Mouse (Mus musculus) layer of hippocampus, adult 18-20 months (tissue): ENCODE results near the gene Spata31d1a. TPM values are rescaled to one million over a fixed set of nuclear protein-coding genes. Genes with fewer than 3 reads are reported as not detected.

ENCODE experiments used
- DNase-seq, 2 experiments: peaks; one replicate each; pipeline ENCODE4 v3.0.0; 2022; ENCODE audit warnings: low spot score in 2 of 2
- total RNA-seq, 2 experiments: library from RNA; stranded (reverse); gene quantifications; 2 replicates each; pipeline ENCODE4 v1.2.3; 2021

The Spata31d1a gene
- total RNA-seq, 2 experiments from 2014 or later: 0.53 to 0.57 TPM

GRCm38 (mm10) chr13:59668501-59669093 is 41.5 kb downstream of the Spata31d1a start:
- no peak for DNase-seq

GRCm38 (mm10) chr13:59667763-59668162 is 42.4 kb downstream of the Spata31d1a start:
- peak in 1 of 2 experiments; percentile 59 for DNase-seq

- DNase-seq: no peak
These were observed 46.0 kb downstream of the Spata31d1a start for GRCm38 (mm10) chr13:59663939-59664712.

GRCm38 (mm10) chr13:59661966-59662365 is 48.2 kb downstream of the Spata31d1a start:
- no peak for DNase-seq

- no peak for DNase-seq
These were observed 48.7 kb downstream of the Spata31d1a start for GRCm38 (mm10) chr13:59661387-59661786.

GRCm38 (mm10) chr13:59660371-59660770 is 49.8 kb downstream of the Spata31d1a start:
- DNase-seq: no peak

- DNase-seq: no peak
These were observed 52.3 kb downstream of the Spata31d1a start for GRCm38 (mm10) chr13:59657781-59658180.

- no peak for DNase-seq
These were observed 53.1 kb downstream of the Spata31d1a start for GRCm38 (mm10) chr13:59656975-59657388.

- no peak for DNase-seq
These were observed 53.8 kb downstream of the Spata31d1a start for GRCm38 (mm10) chr13:59656316-59656832.

- no peak for DNase-seq
These were observed 54.3 kb downstream of the Spata31d1a start for GRCm38 (mm10) chr13:59655718-59656315.

- DNase-seq: no peak
These were observed 55.7 kb downstream of the Spata31d1a start for GRCm38 (mm10) chr13:59654465-59654864.

GRCm38 (mm10) chr13:59653136-59653535 is 57.0 kb downstream of the Spata31d1a start:
- no peak for DNase-seq

- DNase-seq: no peak
These were observed 57.5 kb downstream of the Spata31d1a start for GRCm38 (mm10) chr13:59652651-59653050.

Other genes starting within 250 kb of the Spata31d1a start
- 100 to 1,000 TPM; 353 to 356 TPM for gene Agtpbp1, start 125.1 kb downstream of the Spata31d1a start, total RNA-seq
- 10 to 100 TPM; 85.7 to 90.3 TPM for gene Naa35, start 125.1 kb downstream of the Spata31d1a start, total RNA-seq
- gene Golm1, start 34.5 kb downstream of the Spata31d1a start, total RNA-seq: 10 to 100 TPM; 63.2 to 71.2 TPM
- not detected for gene 4921517D22Rik, start 16.2 kb downstream of the Spata31d1a start, total RNA-seq
- not detected for gene Spata31d1b, start 2.0 kb upstream of the Spata31d1a start, total RNA-seq
- not detected for gene Spata31d1d, start 21.4 kb upstream of the Spata31d1a start, total RNA-seq
- gene 1700014D04Rik, start 36.4 kb upstream of the Spata31d1a start, total RNA-seq: under 1 TPM; 0.66 to 0.67 TPM
- 100 to 1,000 TPM; 151 to 155 TPM for gene Isca1, start 59.5 kb upstream of the Spata31d1a start, total RNA-seq
- not detected for gene Gm49354, start 71.9 kb upstream of the Spata31d1a start, total RNA-seq
- 10 to 100 TPM; 55.0 to 58.0 TPM for gene Tut7, start 112.8 kb upstream of the Spata31d1a start, total RNA-seq